Mouse (Mus musculus) heart, adult 2 months (tissue): ENCODE data around the gene Cftr. TPM values are rescaled to one million over a fixed set of nuclear protein-coding genes. Genes with fewer than 3 reads are reported as not detected.

Experiments used
- DNase-seq, 2 experiments: peaks; one replicate each; pipeline ENCODE4 v3.0.0; 2021
- H3K27ac ChIP-seq: fragments of 200-600 bp; 2 replicates; pipeline ENCODE4 v1.8.1; 2022
- H3K27me3 ChIP-seq: fragments of 200-500 bp; 2 replicates; pipeline ENCODE4 v1.6.1; 2012; ENCODE audit warnings: mild to moderate bottlenecking, low read length, inconsistent platforms, mixed read lengths; ENCODE audit not compliant: control insufficient read depth, insufficient read depth
- H3K36me3 ChIP-seq: fragments of 200-500 bp; 2 replicates; pipeline ENCODE4 v1.6.1; 2012; ENCODE audit warnings: low read length, inconsistent platforms; ENCODE audit not compliant: control insufficient read depth, insufficient read depth
- H3K4me1 ChIP-seq: fragments of 200-500 bp; 2 replicates; pipeline ENCODE4 v1.6.1; 2011; ENCODE audit warnings: low read length; ENCODE audit not compliant: control insufficient read depth, insufficient read depth
- H3K4me3 ChIP-seq: fragments of 200-600 bp; 2 replicates; pipeline ENCODE4 v1.8.1; 2022
- H3K79me2 ChIP-seq: fragments of 200-500 bp; replicated peaks from 2 replicates; pipeline ENCODE4 v1.6.1; 2012; ENCODE audit warnings: mild to moderate bottlenecking, inconsistent platforms, low read length, moderate library complexity, mixed read lengths; ENCODE audit not compliant: control insufficient read depth, insufficient read depth
- H3K9ac ChIP-seq: fragments of 200-500 bp; 2 replicates; pipeline ENCODE4 v1.6.1; 2012; ENCODE audit warnings: low read depth, mild to moderate bottlenecking, control low read depth, inconsistent platforms, low read length, mixed read lengths
- CTCF ChIP-seq: fragments of 200-600 bp; IDR thresholded peaks from 2 replicates; pipeline ENCODE4 v1.8.1; 2022; ENCODE audit warnings: antibody characterized with exemption, mild to moderate bottlenecking, moderate library complexity
- EP300 ChIP-seq: fragments of 200-500 bp; IDR thresholded peaks from 2 replicates; pipeline ENCODE4 v1.6.1; 2011; ENCODE audit warnings: low read depth, low read length, control low read depth; ENCODE audit not compliant: insufficient read depth
- POLR2A ChIP-seq: fragments of 200-500 bp; IDR thresholded peaks from 2 replicates; pipeline ENCODE4 v1.6.1; 2011; ENCODE audit warnings: mild to moderate bottlenecking, low read depth, low read length, control low read depth; ENCODE audit not compliant: insufficient read depth
- WGBS: fragments of 180-500 bp; shearing (Covaris S2); methylation state at CpG from one replicate; pipeline ENCODE4 v1.1.7; 2018; 5-methylcytosine and 5-hydroxymethylcytosine counted together
- intact Hi-C: fragments of 180-260 bp; cut with DNase I; formaldehyde crosslinking; loops from one replicate; pipeline ENCODE4 v1.15.1; 2025
- polyA plus RNA-seq: library from polyadenylated mRNA; depleted of rRNA; stranded (reverse); fragments of >200 nt; gene quantifications from 2 replicates; pipeline ENCODE4 v1.2.3, GENCODE M21; 2012; rRNA removed
- total RNA-seq, 2 experiments: library from RNA; stranded (reverse); gene quantifications; 2 replicates each; pipeline ENCODE4 v1.2.3; 2021

Gene Cftr
- total and polyA plus RNA-seq, 3 experiments: 0.04 to 0.37 (median 0.27) TPM

DNA sequence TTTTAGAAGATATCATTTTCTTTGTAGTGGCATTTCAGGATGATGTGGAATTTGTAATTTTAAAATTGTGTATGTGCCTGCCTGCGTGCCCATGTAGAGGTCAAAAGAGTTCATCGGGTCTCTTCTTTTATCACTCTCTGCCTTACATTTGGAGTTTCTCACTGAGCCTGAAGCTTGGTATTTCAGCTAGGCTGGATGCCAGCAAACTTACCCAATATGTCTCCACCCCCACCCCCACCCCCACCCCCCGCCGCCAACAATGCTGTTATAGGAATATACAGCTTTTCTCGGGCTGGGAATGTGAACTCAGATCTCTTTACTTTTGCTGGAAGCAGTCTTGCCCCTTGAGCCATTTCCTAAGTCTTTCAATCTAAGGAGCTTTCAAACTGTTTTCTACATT lies 191.7 kb downstream of the Cftr start:
- 49% methylated on average over 5 of the region's 5 CpGs for WGBS
- no peak for DNase-seq
- TF ChIP-seq POLR2A (no peak), CTCF (no peak), EP300 (no peak)
- Histone ChIP-seq H3K79me2 (no peaks in the 10 kb centered on the region), H3K4me3 (no peak overlapping the region), H3K27ac (no peak overlapping the region), H3K4me1 (no peaks in the 10 kb centered on the region), H3K9ac (no peak overlapping the region), H3K36me3 (no peaks in the 10 kb centered on the region), H3K27me3 (no peaks in the 10 kb centered on the region)
- intact Hi-C loops: no loop called here

DNA sequence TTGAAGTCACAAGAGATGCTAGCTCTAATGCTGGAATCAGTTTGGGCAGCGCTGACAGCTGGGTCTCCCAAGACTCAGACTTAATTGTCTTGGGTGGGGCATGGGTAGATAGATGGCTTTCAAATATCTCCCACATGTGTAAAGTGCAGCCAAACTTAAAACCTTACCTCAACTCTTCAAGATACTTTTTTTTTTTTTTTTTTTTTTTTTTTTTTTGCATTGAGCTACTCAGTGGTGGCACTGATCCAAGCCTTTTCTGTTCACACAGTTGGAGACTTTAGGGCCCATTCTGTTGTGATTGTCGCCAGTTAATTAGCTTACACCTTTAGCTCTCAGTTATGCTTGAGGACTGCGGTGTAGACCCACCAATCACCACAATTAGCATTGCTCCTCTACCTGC lies 198.6 kb downstream of the Cftr start:
- Histone ChIP-seq H3K79me2 (no peaks in the 10 kb centered on the region), H3K36me3 (no peaks in the 10 kb centered on the region), H3K9ac (no peak overlapping the region), H3K27ac (no peak overlapping the region), H3K27me3 (no peaks in the 10 kb centered on the region), H3K4me3 (no peak overlapping the region), H3K4me1 (no peaks in the 10 kb centered on the region)
- no peak for DNase-seq
- WGBS: 87% methylated on average over 3 of the region's 3 CpGs
- intact Hi-C loops: no loop called here
- TF ChIP-seq CTCF (no peak), POLR2A (no peak), EP300 (no peak)

DNA sequence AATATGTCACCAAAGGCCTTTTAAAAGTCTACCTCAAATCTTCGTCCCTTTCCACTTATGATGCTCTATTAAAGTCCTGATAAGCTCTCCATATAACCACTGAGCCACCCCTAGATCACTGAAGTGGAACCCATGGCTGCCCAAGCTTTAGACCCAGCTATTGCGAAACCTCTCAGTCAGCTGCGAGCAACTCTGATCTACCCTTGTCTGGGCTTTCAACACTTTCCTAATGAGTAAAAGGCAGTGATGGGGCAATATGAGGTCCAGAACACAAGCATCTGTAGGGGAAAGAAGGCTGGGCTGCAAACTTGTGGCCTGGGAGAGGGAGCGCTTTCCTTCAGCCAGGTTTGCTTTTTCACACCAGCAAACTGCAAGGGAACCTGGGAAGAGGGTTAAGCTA lies 199.2 kb downstream of the Cftr start:
- H3K36me3 ChIP-seq: no peaks in the 10 kb centered on the region
- intact Hi-C loops: no loop called here
- H3K79me2 ChIP-seq: no peaks in the 10 kb centered on the region
- no peak for TF ChIP-seq EP300
- TF ChIP-seq CTCF: no peak
- no peak for TF ChIP-seq POLR2A
- 86% methylated on average over 4 of the region's 4 CpGs for WGBS
- H3K27ac ChIP-seq: no peak overlapping the region
- no peaks in the 10 kb centered on the region for H3K4me1 ChIP-seq
- no peaks in the 10 kb centered on the region for H3K27me3 ChIP-seq
- H3K4me3 ChIP-seq: no peak overlapping the region
- no peak overlapping the region for H3K9ac ChIP-seq
- no peak for DNase-seq

Other genes starting within 250 kb of the Cftr start
- gene Wnt2, start 140.1 kb upstream of the Cftr start, total RNA-seq: under 1 TPM; 0.73 to 0.86 TPM
- gene Wnt2, start 140.1 kb upstream of the Cftr start, polyA plus RNA-seq: 0.85 and 0.86 TPM in 2 replicates
- gene Asz1, start 61.6 kb upstream of the Cftr start, total RNA-seq: not detected
- not detected in 2 replicates for gene Asz1, start 61.6 kb upstream of the Cftr start, polyA plus RNA-seq